Mouse (Mus musculus) hindbrain, embryonic 10.5 days (tissue): ENCODE results near the gene Hint3. TPM values are rescaled to one million over a fixed set of nuclear protein-coding genes. Genes with fewer than 3 reads are reported as not detected.
"Not testable (repeated sequence)": the region's sequence is repeated elsewhere in the genome, so short reads cannot be mapped to it uniquely, and the experiment has no call there.

Experiments
- DNase-seq: peaks from one replicate; pipeline ENCODE4 v3.0.0-alpha.2; 2017; ENCODE audit warnings: low spot score
- H3K27ac ChIP-seq: fragments of 300-500 bp; sonication (generic); 2 replicates; pipeline ENCODE4 v1.5.1; 2016; ENCODE audit warnings: mild to moderate bottlenecking, moderate library complexity
- H3K27me3 ChIP-seq: fragments of 300-500 bp; sonication (generic); 2 replicates; pipeline ENCODE4 v1.6.1; 2016; ENCODE audit warnings: mild to moderate bottlenecking; ENCODE audit not compliant: poor library complexity, insufficient read depth, severe bottlenecking
- H3K36me3 ChIP-seq: fragments of 300-500 bp; sonication (generic); 2 replicates; pipeline ENCODE4 v1.6.1; 2016; ENCODE audit warnings: mild to moderate bottlenecking, moderate library complexity
- H3K4me1 ChIP-seq: fragments of 300-500 bp; sonication (generic); replicated peaks from 2 replicates; pipeline ENCODE4 v1.6.1; 2016; ENCODE audit warnings: mild to moderate bottlenecking
- H3K4me3 ChIP-seq: fragments of 300-500 bp; sonication (generic); 2 replicates; pipeline ENCODE4 v1.5.1; 2016; ENCODE audit warnings: mild to moderate bottlenecking, moderate library complexity
- H3K9me3 ChIP-seq: fragments of 300-500 bp; sonication (generic); 2 replicates; pipeline ENCODE4 v1.6.1; 2016; ENCODE audit warnings: mild to moderate bottlenecking, moderate library complexity
- WGBS: fragments of 180-500 bp; shearing (Covaris S2); methylation state at CpG from one replicate; pipeline ENCODE4 v1.1.7; 2016; 5-methylcytosine and 5-hydroxymethylcytosine counted together
- polyA plus RNA-seq: library from polyadenylated mRNA; unstranded; fragments of >200 nt; fragmentation: Nextera tagmentation; extraction: Ambion mirVana; gene quantifications from 2 replicates; pipeline ENCODE4 v1.2.1, GENCODE M21; 2016

The Hint3 gene
- 14.7 and 15.2 TPM in 2 replicates for polyA plus RNA-seq

GRCm38 (mm10) chr10:30629513-30629912 lies at the start of gene Hint3:
Gene Hint3, minus strand, starts transcription at chr10:30629632.
- H3K4me3 ChIP-seq, result no peak within 1 kb of the TSS
- no peaks in the 10 kb centered on the region for H3K9me3 ChIP-seq
- WGBS, result 86% methylated on average over 3 of the region's 3 CpGs
- H3K27me3 ChIP-seq, result no peaks in the 10 kb centered on the region
- no peak for DNase-seq
- H3K27ac ChIP-seq, result no peak within 1 kb of the TSS
- no peaks in the 10 kb centered on the region for H3K36me3 ChIP-seq
- no peaks in the 10 kb centered on the region for H3K4me1 ChIP-seq

GRCm38 (mm10) chr10:30678051-30678450 lies 48.6 kb upstream of the Hint3 start:
- no peaks in the 10 kb centered on the region for H3K4me1 ChIP-seq
- H3K36me3 ChIP-seq, result no peaks in the 10 kb centered on the region
- H3K27me3 ChIP-seq, result no peaks in the 10 kb centered on the region
- DNase-seq, result no peak
- no peaks in the 10 kb centered on the region for H3K9me3 ChIP-seq
- no peak overlapping the region for H3K4me3 ChIP-seq
- H3K27ac ChIP-seq, result no peak overlapping the region
- 82% methylated on average over 2 of the region's 2 CpGs for WGBS

- Histone ChIP-seq H3K27ac (no peak overlapping the region), H3K4me3 (no peak overlapping the region), H3K27me3 (no peaks in the 10 kb centered on the region), H3K4me1 (no peaks in the 10 kb centered on the region), H3K36me3 (no peaks in the 10 kb centered on the region), H3K9me3 (no peaks in the 10 kb centered on the region)
- WGBS, result 91% methylated on average over 3 of the region's 3 CpGs
- DNase-seq, result no peak
These were observed 45.4 kb upstream of the Hint3 start for GRCm38 (mm10) chr10:30674825-30675224.

DNA sequence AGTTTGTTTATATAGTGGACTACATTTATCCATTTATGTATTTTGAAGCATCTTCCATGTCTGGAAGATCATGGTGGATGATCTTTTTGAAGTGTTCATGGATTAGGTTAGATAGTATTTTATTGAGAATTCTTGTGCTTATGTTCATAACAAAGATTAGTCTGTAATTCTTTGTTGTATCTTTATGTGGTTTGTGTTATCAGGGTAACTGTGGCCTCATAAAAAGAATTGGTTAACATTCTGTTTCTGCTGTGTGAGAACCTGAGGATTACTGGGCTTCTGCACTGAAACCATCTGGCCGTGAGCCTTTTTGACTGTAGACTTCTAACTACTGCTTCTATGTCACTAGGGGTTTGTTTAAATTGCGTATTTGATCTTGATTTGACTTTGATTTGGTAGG lies 37.1 kb upstream of the Hint3 start:
- H3K4me1 ChIP-seq, result no peaks in the 10 kb centered on the region
- no peaks in the 10 kb centered on the region for H3K9me3 ChIP-seq
- 94% methylated on average over 2 of the region's 2 CpGs for WGBS

DNA sequence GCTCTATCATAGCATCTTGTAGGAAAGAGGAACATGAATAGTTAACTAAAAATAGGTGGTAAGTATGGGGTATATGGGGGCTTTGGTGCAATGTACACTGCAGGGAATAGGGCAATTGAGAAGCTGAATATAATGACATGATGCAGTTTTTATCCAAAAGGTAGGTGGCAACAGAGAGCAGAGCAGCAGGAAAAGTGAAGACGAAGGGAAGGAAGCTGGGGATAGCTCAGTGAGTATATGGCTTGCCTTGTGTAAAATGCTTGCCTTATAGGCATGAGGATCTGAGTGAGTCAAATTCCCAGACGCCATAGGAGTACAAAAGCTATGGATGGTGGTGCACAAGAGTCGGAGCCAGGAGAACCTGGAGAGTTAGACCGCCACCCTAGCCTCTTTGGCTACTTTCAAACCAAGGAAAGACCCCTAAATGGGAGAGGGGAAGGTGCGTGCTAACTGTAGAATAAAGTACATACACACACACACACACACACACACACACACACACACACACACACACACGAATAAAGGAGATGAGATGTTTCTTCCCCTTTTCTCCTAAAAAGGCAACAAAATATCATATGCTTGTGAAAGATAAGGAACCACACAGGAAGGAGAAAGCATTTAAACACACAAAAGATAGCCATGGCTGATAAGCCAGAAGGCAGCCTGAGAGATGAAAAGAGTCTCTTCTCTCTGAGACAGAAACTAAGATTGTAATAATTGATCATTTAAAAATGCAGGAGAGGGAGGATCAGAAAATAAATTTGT lies 31.3 kb upstream of the Hint3 start:
- peaks cover 5% of the 10 kb centered on the region for H3K4me1 ChIP-seq
- peaks cover 10% of the 10 kb centered on the region; the same call in 1 of the 2 replicates for H3K36me3 ChIP-seq
- H3K27me3 ChIP-seq, result no peaks in the 10 kb centered on the region
- H3K27ac ChIP-seq, result no peak overlapping the region
- H3K4me3 ChIP-seq, result no peak overlapping the region
- no peaks in the 10 kb centered on the region for H3K9me3 ChIP-seq
- no peak for DNase-seq
- 91% methylated on average over 6 of the region's 6 CpGs for WGBS

More for the DNA sequence above, 37.1 kb upstream of the Hint3 start:
- H3K27me3 ChIP-seq, result no peaks in the 10 kb centered on the region
- peaks cover 3% of the 10 kb centered on the region; the same call in 1 of the 2 replicates for H3K36me3 ChIP-seq
- no peak for DNase-seq
- H3K27ac ChIP-seq, result no peak overlapping the region
- no peak overlapping the region for H3K4me3 ChIP-seq

GRCm38 (mm10) chr10:30655655-30656054 lies 26.2 kb upstream of the Hint3 start:
- 6% methylated on average over 5 of the region's 5 CpGs for WGBS
- Histone ChIP-seq H3K9me3 (no peaks in the 10 kb centered on the region), H3K27me3 (no peaks in the 10 kb centered on the region), H3K4me3 (peak overlapping the region; percentile 25), H3K36me3 (peaks cover 13% of the 10 kb centered on the region; the same call in 1 of the 2 replicates), H3K4me1 (peaks cover 11% of the 10 kb centered on the region), H3K27ac (peak overlapping the region; percentile 76)
- peak; percentile 40 for DNase-seq

DNA sequence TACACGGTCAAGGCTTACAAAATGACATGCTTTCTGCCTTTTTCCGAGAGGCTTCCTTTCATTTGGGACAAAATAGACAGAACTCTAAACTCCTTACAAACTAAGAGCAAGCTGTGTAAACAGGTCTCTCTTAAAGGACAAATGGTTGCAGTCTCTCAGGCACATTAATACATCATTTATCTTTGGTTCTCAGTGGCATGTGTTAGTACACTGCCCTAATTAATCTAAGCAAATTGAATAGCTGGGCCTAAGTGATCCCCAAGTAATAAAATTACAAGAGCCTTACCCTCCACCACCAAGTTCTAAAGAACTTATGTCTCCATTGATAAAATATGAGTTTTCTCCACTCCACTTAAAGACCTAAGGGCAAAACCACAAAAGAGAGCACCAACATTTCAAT lies 18.2 kb upstream of the Hint3 start:
- Histone ChIP-seq H3K4me3 (no peak overlapping the region), H3K4me1 (no peaks in the 10 kb centered on the region), H3K27ac (no peak overlapping the region), H3K36me3 (peaks cover 6% of the 10 kb centered on the region; the same call in 1 of the 2 replicates), H3K27me3 (no peaks in the 10 kb centered on the region), H3K9me3 (no peaks in the 10 kb centered on the region)
- no peak for DNase-seq
- 60% methylated on average over 2 of the region's 2 CpGs for WGBS

DNA sequence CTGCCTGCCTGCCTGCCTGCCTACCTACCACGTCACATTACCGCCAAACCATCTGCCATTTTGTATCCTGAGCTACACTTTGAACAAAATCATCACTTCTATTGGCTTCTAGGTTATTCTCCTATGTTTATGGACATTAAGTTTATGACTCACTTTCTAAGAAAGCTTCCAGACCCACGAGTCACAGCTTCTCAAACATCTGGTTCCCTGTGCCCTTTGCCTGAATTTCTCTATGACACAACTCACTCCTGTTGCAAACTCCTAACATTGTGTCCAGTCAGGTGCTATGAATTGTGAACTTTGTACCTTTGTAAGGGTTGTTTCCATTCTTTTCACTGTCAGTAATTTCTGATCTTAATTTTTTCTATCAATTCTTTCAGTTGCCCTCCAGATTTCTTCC lies 8.8 kb upstream of the Hint3 start:
- DNase-seq, result no peak
- no peak overlapping the region for H3K27ac ChIP-seq
- H3K27me3 ChIP-seq, result no peaks in the 10 kb centered on the region
- H3K4me1 ChIP-seq, result no peaks in the 10 kb centered on the region
- no peak overlapping the region for H3K4me3 ChIP-seq
- H3K9me3 ChIP-seq, result no peaks in the 10 kb centered on the region
- H3K36me3 ChIP-seq, result no peaks in the 10 kb centered on the region
- 83% methylated on average over 3 of the region's 3 CpGs for WGBS

DNA sequence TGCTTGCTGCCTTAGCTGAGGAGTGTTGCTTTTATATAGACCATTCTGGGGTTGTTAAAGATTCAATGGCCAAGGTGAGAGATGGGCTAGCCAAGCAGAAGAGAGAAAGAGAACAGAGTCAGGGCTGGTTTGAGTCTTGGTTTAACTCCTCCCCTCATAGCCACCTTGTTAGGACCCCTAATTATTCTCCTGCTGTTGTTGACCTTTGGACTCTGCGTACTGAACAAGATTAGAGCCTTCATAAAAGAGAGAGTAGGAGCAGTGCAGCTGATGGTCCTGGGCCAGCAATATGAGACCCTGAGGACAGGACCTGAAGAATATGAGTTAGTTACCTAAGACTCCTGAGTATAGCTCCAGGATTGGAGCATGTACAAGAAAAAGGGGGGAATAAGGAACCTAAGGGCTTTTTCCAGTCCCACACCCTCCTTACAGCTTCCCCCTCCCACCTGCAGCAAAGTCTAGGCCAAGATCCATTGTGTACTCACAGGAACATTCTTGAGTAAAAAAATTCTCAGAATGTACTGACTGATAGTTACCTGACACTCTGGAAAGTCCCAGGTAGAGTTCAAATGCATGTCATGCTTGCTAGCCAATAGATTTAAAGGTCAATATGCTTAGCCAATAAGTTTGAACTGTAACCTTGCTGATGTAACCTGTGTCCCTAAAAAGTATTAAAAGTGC lies 7.2 kb upstream of the Hint3 start:
- H3K36me3 ChIP-seq, H3K4me1 ChIP-seq, H3K4me3 ChIP-seq, DNase-seq, H3K27ac ChIP-seq, H3K9me3 ChIP-seq, H3K27me3 ChIP-seq: not testable (repeated sequence)
- WGBS, result 86% methylated on average over 1 of the region's 1 CpGs

- H3K4me1 ChIP-seq, result no peaks in the 10 kb centered on the region
- H3K4me3 ChIP-seq, result no peak overlapping the region
- H3K9me3 ChIP-seq, result no peaks in the 10 kb centered on the region
- 97% methylated on average over 1 of the region's 1 CpGs for WGBS
- H3K27me3 ChIP-seq, result no peaks in the 10 kb centered on the region
- no peak overlapping the region for H3K27ac ChIP-seq
- DNase-seq, result no peak
- H3K36me3 ChIP-seq, result no peaks in the 10 kb centered on the region
These were observed 3.3 kb upstream of the Hint3 start for GRCm38 (mm10) chr10:30632718-30633117.

- H3K4me1 ChIP-seq, result no peaks in the 10 kb centered on the region
- H3K36me3 ChIP-seq, result no peaks in the 10 kb centered on the region
- H3K27ac ChIP-seq, result no peak overlapping the region
- no peak for DNase-seq
- H3K27me3 ChIP-seq, result no peaks in the 10 kb centered on the region
- no peaks in the 10 kb centered on the region for H3K9me3 ChIP-seq
- no peak overlapping the region for H3K4me3 ChIP-seq
These were observed 545 bp upstream of the Hint3 start for GRCm38 (mm10) chr10:30629977-30630376.

GRCm38 (mm10) chr10:30628444-30628843 lies 988 bp downstream of the Hint3 start:
- H3K4me1 ChIP-seq, result not testable (repeated sequence)
- 92% methylated on average over 11 of the region's 11 CpGs for WGBS

DNA sequence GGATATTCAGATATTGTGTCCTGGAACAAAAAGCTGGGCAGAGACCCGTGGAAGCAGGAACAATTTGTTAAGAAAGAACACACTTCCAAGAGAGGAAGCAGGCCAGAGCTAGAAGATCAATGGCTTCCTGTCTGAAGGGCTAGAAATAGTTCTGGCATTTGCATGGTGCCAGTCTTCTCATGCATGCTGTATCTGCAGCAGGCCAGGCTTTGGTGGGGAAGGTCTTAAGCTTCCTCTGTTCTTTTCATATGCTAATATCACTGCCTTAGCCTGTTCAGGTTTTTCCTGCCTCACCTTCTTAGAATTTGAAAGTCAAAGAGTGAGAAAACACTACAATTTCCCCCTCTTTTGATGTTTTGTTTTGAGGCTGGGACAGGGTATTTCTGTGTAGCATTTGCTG lies 1.9 kb downstream of the Hint3 start:
- no peak overlapping the region for H3K27ac ChIP-seq
- no peaks in the 10 kb centered on the region for H3K27me3 ChIP-seq
- no peak overlapping the region for H3K4me3 ChIP-seq
- 56% methylated on average over 1 of the region's 1 CpGs for WGBS
- no peaks in the 10 kb centered on the region for H3K36me3 ChIP-seq
- no peaks in the 10 kb centered on the region for H3K4me1 ChIP-seq
- no peaks in the 10 kb centered on the region for H3K9me3 ChIP-seq
- no peak for DNase-seq

More at GRCm38 (mm10) chr10:30628444-30628843, 988 bp downstream of the Hint3 start:
- H3K36me3 ChIP-seq, H3K9me3 ChIP-seq, H3K4me3 ChIP-seq, DNase-seq, H3K27me3 ChIP-seq, H3K27ac ChIP-seq: not testable (repeated sequence)
